Mouse (Mus musculus) liver, adult 2 months (tissue): ENCODE results near the gene Btg2. TPM values are rescaled to one million over a fixed set of nuclear protein-coding genes. Genes with fewer than 3 reads are reported as not detected.

Source experiments
- DNase-seq: peaks from one replicate; pipeline ENCODE4 v3.0.0-alpha.2; 2011; ENCODE audit warnings: low read depth, low spot score; ENCODE audit errors: extremely low read depth
- H3K27ac ChIP-seq: fragments of 200-500 bp; replicated peaks from 2 replicates; pipeline ENCODE4 v1.5.1; 2012; ENCODE audit warnings: low read depth, mild to moderate bottlenecking, control low read depth, inconsistent platforms, low read length; ENCODE audit not compliant: insufficient read depth
- H3K27me3 ChIP-seq: fragments of 200-500 bp; 2 replicates; pipeline ENCODE4 v1.6.1; 2012; ENCODE audit warnings: mild to moderate bottlenecking, moderate library complexity, low read length, inconsistent platforms; ENCODE audit not compliant: control insufficient read depth, insufficient read depth
- H3K36me3 ChIP-seq: fragments of 200-500 bp; 2 replicates; pipeline ENCODE4 v1.6.1; 2012; ENCODE audit warnings: low read length, inconsistent platforms; ENCODE audit not compliant: control insufficient read depth, insufficient read depth
- H3K4me1 ChIP-seq: fragments of 200-500 bp; 2 replicates; pipeline ENCODE4 v1.6.1; 2011; ENCODE audit warnings: low read length; ENCODE audit not compliant: control insufficient read depth, insufficient read depth
- H3K4me3 ChIP-seq: fragments of 200-500 bp; 2 replicates; pipeline ENCODE4 v1.5.1; 2011; ENCODE audit warnings: low read depth, mild to moderate bottlenecking, control low read depth, low read length, moderate library complexity; ENCODE audit not compliant: insufficient read depth
- H3K79me2 ChIP-seq: fragments of 200-500 bp; 2 replicates; pipeline ENCODE4 v1.6.1; 2012; ENCODE audit warnings: inconsistent platforms, mild to moderate bottlenecking, low read length, moderate library complexity; ENCODE audit not compliant: control insufficient read depth, insufficient read depth
- H3K9ac ChIP-seq: fragments of 200-500 bp; 2 replicates; pipeline ENCODE4 v1.6.1; 2012; ENCODE audit warnings: low read depth, mild to moderate bottlenecking, control low read depth, inconsistent platforms, low read length
- CTCF ChIP-seq: fragments of 200-500 bp; IDR thresholded peaks from 2 replicates; pipeline ENCODE4 v1.5.1; 2011; ENCODE audit warnings: low read depth, low read length, control low read depth
- POLR2A ChIP-seq: fragments of 200-500 bp; IDR thresholded peaks from 2 replicates; pipeline ENCODE4 v1.6.1; 2011; ENCODE audit warnings: low read length, control low read depth; ENCODE audit not compliant: insufficient read depth; ENCODE audit errors: extremely low read depth
- WGBS: fragments of 180-500 bp; shearing (Covaris S2); methylation state at CpG from one replicate; pipeline ENCODE4 v1.1.7; 2018; 5-methylcytosine and 5-hydroxymethylcytosine counted together
- polyA plus RNA-seq: library from polyadenylated mRNA; depleted of rRNA; stranded (reverse); fragments of >200 nt; gene quantifications from 2 replicates; pipeline ENCODE4 v1.2.3, GENCODE M21; 2012
- total RNA-seq: library from RNA; depleted of rRNA; stranded (reverse); fragments of >200 nt; gene quantifications from 2 replicates; pipeline ENCODE4 v1.2.3, GENCODE M21; 2014

The Btg2 gene
- total and polyA plus RNA-seq, 2 experiments, result 6.9 to 7.0 TPM

DNA sequence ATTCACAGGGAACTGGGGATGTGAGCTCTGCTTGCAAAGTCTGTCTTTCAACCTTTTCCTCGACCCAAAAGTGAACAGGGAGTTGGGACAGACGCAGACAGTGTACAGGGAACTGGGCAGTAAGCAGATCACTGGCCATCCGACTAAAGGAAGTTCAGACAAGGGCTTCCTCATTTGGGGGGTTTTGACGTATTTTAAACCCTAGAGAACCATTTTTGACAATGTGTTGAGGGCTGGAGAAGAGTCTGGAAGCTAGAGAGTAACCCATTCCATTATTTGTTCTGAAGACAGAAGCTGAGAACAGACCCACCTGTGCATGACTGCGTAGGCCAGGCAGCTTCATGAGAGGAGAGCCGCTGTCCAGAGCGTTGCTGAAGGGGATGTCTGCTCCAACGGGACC is 4.8 kb upstream of the Btg2 start:
- H3K9ac ChIP-seq, result no peak overlapping the region
- WGBS, result 88% methylated on average over 8 of the region's 8 CpGs
- no peaks in the 10 kb centered on the region; the same call in 1 of the 2 replicates for H3K79me2 ChIP-seq
- DNase-seq, result no peak
- TF ChIP-seq CTCF, result no peak
- TF ChIP-seq POLR2A, result no peak
- no peak overlapping the region for H3K27ac ChIP-seq
- H3K27me3 ChIP-seq, result no peaks in the 10 kb centered on the region
- no peak overlapping the region for H3K4me3 ChIP-seq
- H3K4me1 ChIP-seq, result no peaks in the 10 kb centered on the region
- H3K36me3 ChIP-seq, result no peaks in the 10 kb centered on the region

GRCm38 (mm10) chr1:134082987-134083516 is 4.1 kb upstream of the Btg2 start:
- Histone ChIP-seq H3K79me2 (no peaks in the 10 kb centered on the region; the same call in 1 of the 2 replicates), H3K9ac (no peak overlapping the region), H3K27ac (no peak overlapping the region), H3K27me3 (no peaks in the 10 kb centered on the region), H3K36me3 (no peaks in the 10 kb centered on the region), H3K4me1 (0 out of 2 replicates have a peak, but pooled peaks cover under 1% of the 10 kb centered on the region), H3K4me3 (no peak overlapping the region)
- DNase-seq, result no peak
- TF ChIP-seq POLR2A, result no peak
- TF ChIP-seq CTCF, result no peak
- WGBS, result 85% methylated on average over 11 of the region's 11 CpGs

- H3K27ac ChIP-seq, result no peak overlapping the region
- H3K79me2 ChIP-seq, result no peaks in the 10 kb centered on the region; the same call in 1 of the 2 replicates
- H3K4me1 ChIP-seq, result 0 out of 2 replicates have a peak, but pooled peaks cover 5% of the 10 kb centered on the region
- WGBS, result 86% methylated on average over 5 of the region's 5 CpGs
- DNase-seq, result peak; percentile 64
- no peaks in the 10 kb centered on the region for H3K27me3 ChIP-seq
- no peak overlapping the region for H3K4me3 ChIP-seq
- H3K36me3 ChIP-seq, result no peaks in the 10 kb centered on the region; the same call in 1 of the 2 replicates
- TF ChIP-seq POLR2A, result no peak
- TF ChIP-seq CTCF, result no peak
- H3K9ac ChIP-seq, result no peak overlapping the region
Observed at GRCm38 (mm10) chr1:134080881-134081450, 2.0 kb upstream of the Btg2 start.

- Histone ChIP-seq H3K27me3 (no peaks in the 10 kb centered on the region), H3K27ac (no peak overlapping the region), H3K4me3 (no peak overlapping the region), H3K9ac (no peak overlapping the region), H3K4me1 (0 out of 2 replicates have a peak, but pooled peaks cover 8% of the 10 kb centered on the region), H3K79me2 (no peaks in the 10 kb centered on the region; the same call in 1 of the 2 replicates), H3K36me3 (no peaks in the 10 kb centered on the region; the same call in 1 of the 2 replicates)
- TF ChIP-seq POLR2A (no peak), CTCF (no peak)
- 89% methylated on average over 4 of the region's 4 CpGs for WGBS
- DNase-seq, result no peak
Observed at GRCm38 (mm10) chr1:134080406-134080805, 1.5 kb upstream of the Btg2 start.

DNA sequence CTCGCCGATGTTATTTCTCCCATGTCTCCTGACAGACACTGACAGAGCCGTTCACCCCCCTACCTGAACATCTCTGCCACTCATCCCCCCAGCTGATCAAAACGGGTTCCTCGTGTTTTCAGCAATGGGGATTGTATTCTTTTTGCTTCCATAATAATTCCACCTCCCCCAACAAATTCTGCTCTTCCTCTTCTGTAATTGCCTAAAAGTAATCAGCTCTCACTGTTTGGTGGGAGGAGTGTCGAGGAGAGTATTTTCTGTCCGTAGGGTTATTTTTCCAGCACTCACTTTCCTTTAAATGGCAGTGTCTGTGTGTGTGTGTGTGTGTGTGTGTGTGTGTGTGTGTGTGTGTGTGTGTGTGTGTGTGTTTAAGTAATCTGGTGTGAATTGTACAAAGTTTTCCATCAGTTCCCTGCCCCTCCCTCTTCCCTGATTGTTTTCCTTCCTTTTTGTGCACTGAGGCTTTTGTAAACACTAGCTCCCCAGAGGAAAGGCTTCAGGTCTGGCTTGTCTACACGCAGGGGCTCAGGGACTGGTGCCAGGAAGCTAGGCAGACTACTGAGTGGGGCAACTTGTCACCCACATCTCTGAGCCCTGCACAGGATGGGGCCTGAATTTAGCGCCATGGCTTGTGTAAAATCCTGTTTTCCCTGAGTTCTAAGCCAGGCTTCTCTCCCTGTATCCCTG is 700 bp upstream of the Btg2 start:
- peak overlapping the region; percentile 45 for H3K9ac ChIP-seq
- H3K79me2 ChIP-seq, result no peaks in the 10 kb centered on the region; the same call in 1 of the 2 replicates
- no peaks in the 10 kb centered on the region for H3K27me3 ChIP-seq
- H3K4me1 ChIP-seq, result 0 out of 2 replicates have a peak, but pooled peaks cover 8% of the 10 kb centered on the region
- H3K36me3 ChIP-seq, result no peaks in the 10 kb centered on the region; the same call in 1 of the 2 replicates
- no peak for TF ChIP-seq CTCF
- no peak for TF ChIP-seq POLR2A
- 18% methylated on average over 9 of the region's 9 CpGs for WGBS
- DNase-seq, result no peak
- peak overlapping the region; percentile 25; the same call in 1 of the 2 replicates for H3K4me3 ChIP-seq
- peak overlapping the region; percentile 49 for H3K27ac ChIP-seq
